Mouse (Mus musculus) thymus, adult 2 months (tissue): ENCODE measurements around the gene Tmem198b. TPM values are rescaled to one million over a fixed set of nuclear protein-coding genes. Genes with fewer than 3 reads are reported as not detected.

Experiments
- DNase-seq: peaks from one replicate; pipeline ENCODE4 v3.0.0; 2021
- H3K27ac ChIP-seq: fragments of 200-500 bp; 2 replicates; pipeline ENCODE4 v1.5.1; 2012; ENCODE audit warnings: low read length, control low read depth; ENCODE audit not compliant: control insufficient read depth, insufficient read depth
- H3K27me3 ChIP-seq: fragments of 200-500 bp; 2 replicates; pipeline ENCODE4 v1.6.1; 2012; ENCODE audit warnings: mild to moderate bottlenecking, low read length, moderate library complexity, mixed read lengths; ENCODE audit not compliant: control insufficient read depth, insufficient read depth
- H3K36me3 ChIP-seq: fragments of 200-500 bp; 2 replicates; pipeline ENCODE4 v1.6.1; 2012; ENCODE audit warnings: mild to moderate bottlenecking, low read length, moderate library complexity; ENCODE audit not compliant: control insufficient read depth, insufficient read depth
- H3K4me1 ChIP-seq: fragments of 200-500 bp; replicated peaks from 2 replicates; pipeline ENCODE4 v1.6.1; 2012; ENCODE audit warnings: low read length; ENCODE audit not compliant: control insufficient read depth, insufficient read depth
- H3K4me3 ChIP-seq: fragments of 200-500 bp; 2 replicates; pipeline ENCODE4 v1.5.1; 2012; ENCODE audit warnings: mild to moderate bottlenecking, low read length, control low read depth, moderate library complexity; ENCODE audit not compliant: control insufficient read depth, insufficient read depth
- CTCF ChIP-seq: fragments of 200-500 bp; IDR thresholded peaks from 2 replicates; pipeline ENCODE4 v1.5.1; 2012; ENCODE audit warnings: mild to moderate bottlenecking, control low read depth, low read length, moderate library complexity, borderline replicate concordance; ENCODE audit not compliant: control insufficient read depth, poor library complexity, insufficient read depth; ENCODE audit errors: extremely low read depth
- POLR2A ChIP-seq: fragments of 200-500 bp; IDR thresholded peaks from 2 replicates; pipeline ENCODE4 v1.6.1; 2012; ENCODE audit warnings: mild to moderate bottlenecking, low read length, control low read depth, moderate library complexity; ENCODE audit not compliant: control insufficient read depth, poor library complexity, insufficient read depth; ENCODE audit errors: extremely low read depth
- WGBS: fragments of 180-500 bp; shearing (Covaris S2); methylation state at CpG from one replicate; pipeline ENCODE4 v1.1.7; 2018; 5-methylcytosine and 5-hydroxymethylcytosine counted together
- polyA plus RNA-seq: library from polyadenylated mRNA; depleted of rRNA; stranded (reverse); fragments of >200 nt; gene quantifications from 2 replicates; pipeline ENCODE4 v1.2.3, GENCODE M21; 2012; rRNA removed

Tmem198b gene
- polyA plus RNA-seq, 1 experiment, result 20.5 TPM

- Histone ChIP-seq H3K36me3 (no peaks in the 10 kb centered on the region), H3K27me3 (no peaks in the 10 kb centered on the region), H3K4me1 (no peaks in the 10 kb centered on the region), H3K27ac (no peak within 1 kb of the TSS), H3K4me3 (no peak within 1 kb of the TSS)
- DNase-seq, result no peak
- 93% methylated on average over 7 of the region's 7 CpGs for WGBS
- TF ChIP-seq CTCF (no peak), POLR2A (no peak)
Observed at GRCm38 (mm10) chr10:128790398-128791124, 13.6 kb downstream of the Tmem198b start, which contains the start of gene Mmp19. Mmp19 (plus strand) TSS chr10:128790910.

GRCm38 (mm10) chr10:128780200-128780599 lies 24.0 kb downstream of the Tmem198b start:
- no peak for DNase-seq
- Histone ChIP-seq H3K27me3 (no peaks in the 10 kb centered on the region), H3K4me3 (no peak overlapping the region), H3K36me3 (no peaks in the 10 kb centered on the region), H3K4me1 (peaks cover 7% of the 10 kb centered on the region), H3K27ac (no peak overlapping the region)
- WGBS, result 77% methylated on average over 1 of the region's 1 CpGs
- TF ChIP-seq CTCF, result no peak
- no peak for TF ChIP-seq POLR2A

- H3K4me3 ChIP-seq, result no peak overlapping the region
- H3K36me3 ChIP-seq, result no peaks in the 10 kb centered on the region
- DNase-seq, result no peak
- H3K4me1 ChIP-seq, result peaks cover 7% of the 10 kb centered on the region
- no peak overlapping the region for H3K27ac ChIP-seq
- WGBS, result 22% methylated on average over 8 of the region's 8 CpGs
- no peaks in the 10 kb centered on the region for H3K27me3 ChIP-seq
- no peak for TF ChIP-seq POLR2A
Observed at GRCm38 (mm10) chr10:128779011-128779795, 25.0 kb downstream of the Tmem198b start.

- DNase-seq, result no peak
- H3K27ac ChIP-seq, result no peak overlapping the region
- H3K27me3 ChIP-seq, result no peaks in the 10 kb centered on the region
- no peak overlapping the region for H3K4me3 ChIP-seq
- H3K36me3 ChIP-seq, result no peaks in the 10 kb centered on the region
- 93% methylated on average over 2 of the region's 2 CpGs for WGBS
- peaks cover 7% of the 10 kb centered on the region for H3K4me1 ChIP-seq
- TF ChIP-seq POLR2A, result no peak
- no peak for TF ChIP-seq CTCF
Observed at GRCm38 (mm10) chr10:128778441-128778840, 25.7 kb downstream of the Tmem198b start.

GRCm38 (mm10) chr10:128773685-128774084 lies 30.5 kb downstream of the Tmem198b start:
- 31% methylated on average over 5 of the region's 5 CpGs for WGBS
- Histone ChIP-seq H3K4me1 (no peaks in the 10 kb centered on the region), H3K4me3 (no peak overlapping the region), H3K27me3 (no peaks in the 10 kb centered on the region), H3K36me3 (no peaks in the 10 kb centered on the region), H3K27ac (no peak overlapping the region)
- TF ChIP-seq CTCF, result no peak
- TF ChIP-seq POLR2A, result no peak
- DNase-seq, result no peak

GRCm38 (mm10) chr10:128772895-128773294 lies 31.3 kb downstream of the Tmem198b start:
- Histone ChIP-seq H3K4me1 (no peaks in the 10 kb centered on the region), H3K36me3 (no peaks in the 10 kb centered on the region), H3K27me3 (no peaks in the 10 kb centered on the region), H3K27ac (no peak overlapping the region), H3K4me3 (no peak overlapping the region)
- 92% methylated on average over 2 of the region's 2 CpGs for WGBS
- TF ChIP-seq CTCF (no peak), POLR2A (no peak)
- no peak for DNase-seq

Other genes with a start within 250 kb of the Tmem198b start
- 46.8 and 52.9 TPM in 2 replicates for gene Pa2g4, start 238.4 kb downstream of the Tmem198b start, polyA plus RNA-seq
- gene Erbb3, start 214.7 kb downstream of the Tmem198b start, polyA plus RNA-seq, result 2.8 and 3.3 TPM in 2 replicates
- 988 and 1,135 TPM in 2 replicates for gene Rps26, start 177.6 kb downstream of the Tmem198b start, polyA plus RNA-seq
- 6.7 and 8.6 TPM in 2 replicates for gene Ikzf4, start 158.4 kb downstream of the Tmem198b start, polyA plus RNA-seq
- gene Suox, start 130.3 kb downstream of the Tmem198b start, polyA plus RNA-seq, result 19.1 and 21.3 TPM in 2 replicates
- gene Rab5b, start 108.1 kb downstream of the Tmem198b start, polyA plus RNA-seq, result 73.8 and 86.1 TPM in 2 replicates
- gene Pmel, start 100.2 kb downstream of the Tmem198b start, polyA plus RNA-seq, result 1.0 TPM in 2 replicates
- 87.6 and 100 TPM in 2 replicates for gene Cdk2, start 99.3 kb downstream of the Tmem198b start, polyA plus RNA-seq
- gene Dgka, start 59.5 kb downstream of the Tmem198b start, polyA plus RNA-seq, result 326 and 374 TPM in 2 replicates
- gene Pym1, start 56.5 kb downstream of the Tmem198b start, polyA plus RNA-seq, result 70.0 and 74.9 TPM in 2 replicates
- 1.8 and 3.9 TPM in 2 replicates for gene Mmp19, start 13.5 kb downstream of the Tmem198b start, polyA plus RNA-seq
- 19.9 and 21.6 TPM in 2 replicates for gene Dnajc14, start 308 bp downstream of the Tmem198b start, polyA plus RNA-seq
- 8.5 and 12.3 TPM in 2 replicates for gene Sarnp, start 13.0 kb upstream of the Tmem198b start, polyA plus RNA-seq
- 68.3 and 82.3 TPM in 2 replicates for gene Ormdl2, start 17.3 kb upstream of the Tmem198b start, polyA plus RNA-seq
- gene Gdf11, start 87.3 kb upstream of the Tmem198b start, polyA plus RNA-seq, result 5.6 and 5.8 TPM in 2 replicates
- gene Cd63, start 96.6 kb upstream of the Tmem198b start, polyA plus RNA-seq, result 43.9 and 62.1 TPM in 2 replicates
- 14.0 and 21.8 TPM in 2 replicates for gene Rdh5, start 118.5 kb upstream of the Tmem198b start, polyA plus RNA-seq
- 137 and 173 TPM in 2 replicates for gene Bloc1s1, start 119.7 kb upstream of the Tmem198b start, polyA plus RNA-seq
- gene Itga7, start 129.4 kb upstream of the Tmem198b start, polyA plus RNA-seq, result 5.9 and 14.5 TPM in 2 replicates
- gene Mettl7b, start 156.6 kb upstream of the Tmem198b start, polyA plus RNA-seq, result 0.28 and 1.6 TPM in 2 replicates
- gene Olfr9, start 185.1 kb upstream of the Tmem198b start, polyA plus RNA-seq, result not detected in 2 replicates
- gene Olfr763, start 206.4 kb upstream of the Tmem198b start, polyA plus RNA-seq, result not detected in 2 replicates
- gene Olfr764-ps1, start 235.5 kb upstream of the Tmem198b start, polyA plus RNA-seq, result not detected in 2 replicates
- gene Olfr765, start 245.6 kb upstream of the Tmem198b start, polyA plus RNA-seq, result not detected in 2 replicates